Comparison of ENCODE assay signal across 14 mouse cellular contexts in genomic region chr5:45196159-45196558, GRCm38 (mm10).
A peak's percentile ranks its signal among the peaks of the same experiment; 100 is the strongest.
DNase-seq lines count a peak whose midpoint lies in the region; ATAC-seq and TF ChIP-seq lines count a peak whose summit lies in the region.
"Had no signal": no experiment of that assay in that cellular context is flagged by ENCODE, and none has a peak within 500 bp of the region (broad histone marks: within the 10 kb centered on the region; RNA-seq: fewer than 3 reads in every experiment).

No protein-coding gene starts in this region.

- WGBS in heart, embryonic 11.5 days (ENCODE audit: insufficient replicate concordance): 59% methylated on average over 3 of the region's 3 CpGs

- no peaks in the 10 kb centered on the region for H3K9me3 ChIP-seq in heart, embryonic 11.5 days (replicated peaks; ENCODE audit: control insufficient read depth, low read length)
- H3K9me3 ChIP-seq: embryonic facial prominence, embryonic 13.5 days; liver, embryonic 12.5 days; midbrain, embryonic 13.5 days had no signal

- no peaks in the 10 kb centered on the region for H3K4me1 ChIP-seq in heart, embryonic 11.5 days (ENCODE audit: control insufficient read depth, insufficient read depth, low read length)
- H3K4me1 ChIP-seq: liver, embryonic 12.5 days; midbrain, embryonic 13.5 days had no signal

- intact Hi-C loops in left cerebral cortex, postnatal 4 days (cut with DNase I): loop anchor here (5.0 kb wide), 1 partner anchor 81 kb away; no protein-coding TSS in a partner anchor
- intact Hi-C loops in left cerebral cortex, postnatal 14 days (cut with DNase I): no loop called here

- no peak overlapping the region for H3K4me3 ChIP-seq in layer of hippocampus, adult 2 months
- no peak overlapping the region for H3K4me3 ChIP-seq in heart, embryonic 11.5 days (ENCODE audit: low read depth, low read length)
- H3K4me3 ChIP-seq: embryonic facial prominence, embryonic 13.5 days; liver, embryonic 12.5 days; midbrain, embryonic 13.5 days had no signal

- no peak overlapping the region for H3K27ac ChIP-seq in layer of hippocampus, adult 2 months
- H3K27ac ChIP-seq in heart, embryonic 11.5 days (ENCODE audit: low read depth, low read length): no peak overlapping the region
- H3K27ac ChIP-seq: embryonic facial prominence, embryonic 13.5 days; liver, embryonic 12.5 days; midbrain, embryonic 13.5 days had no signal

- no peaks in the 10 kb centered on the region for H3K36me3 ChIP-seq in heart, embryonic 11.5 days (ENCODE audit: control insufficient read depth, insufficient read depth, low read length)
- H3K36me3 ChIP-seq: embryonic facial prominence, embryonic 13.5 days; liver, embryonic 12.5 days; midbrain, embryonic 13.5 days had no signal

- no peak for ATAC-seq in heart, embryonic 11.5 days (replicated peaks; ENCODE audit: insufficient number of reproducible peaks, low FRiP score, low TSS enrichment)
- ATAC-seq: liver, embryonic 12.5 days; midbrain, embryonic 13.5 days had no signal

- no peak overlapping the region for H3K4me2 ChIP-seq in heart, embryonic 11.5 days
- H3K4me2 ChIP-seq: embryonic facial prominence, embryonic 13.5 days; liver, embryonic 12.5 days; midbrain, embryonic 13.5 days had no signal

- TF ChIP-seq CTCF in layer of hippocampus, adult 2 months (conservative IDR thresholded peaks at IDR 0.05): no peak

- peak; percentile 55 for DNase-seq in left cerebral cortex, adult 11 months (ENCODE audit: low spot score)
- DNase-seq in left cerebral cortex, postnatal 4 days: no peak
- peak; percentile 34 to 63 for DNase-seq in layer of hippocampus, adult 2 months (ENCODE audit: low spot score in 2 of 2)
- DNase-seq in left cerebral cortex, postnatal 14 days (ENCODE audit: low spot score in 2 of 2): peak; percentile 46 to 68
- no peak for DNase-seq in adrenal gland, postnatal 14 days
- DNase-seq in thymus, postnatal 14 days: no peak
- no peak for DNase-seq in thymus, postnatal 10 days (ENCODE audit: low spot score in 2 of 2)
- DNase-seq: cerebellum, postnatal 25 days; kidney, adult 18-20 months; lung, postnatal 14 days had no signal

- H3K9ac ChIP-seq in heart, embryonic 11.5 days (ENCODE audit: low read depth, low read length): no peak overlapping the region
- H3K9ac ChIP-seq: embryonic facial prominence, embryonic 13.5 days; liver, embryonic 12.5 days; midbrain, embryonic 13.5 days had no signal

- H3K27me3 ChIP-seq in heart, embryonic 11.5 days (ENCODE audit: control insufficient read depth, insufficient read depth, low read length): no peaks in the 10 kb centered on the region
- H3K27me3 ChIP-seq: embryonic facial prominence, embryonic 13.5 days; liver, embryonic 12.5 days; midbrain, embryonic 13.5 days had no signal

Comparison
In these comparisons a context has a peak if more than half of its experiments do, and no peak if none do; other contexts are left out.
1. DNase-seq: peak in left cerebral cortex, adult 11 months (single experiment), layer of hippocampus, adult 2 months (2 of 2) and left cerebral cortex, postnatal 14 days (2 of 2); none in left cerebral cortex, postnatal 4 days (single experiment), adrenal gland, postnatal 14 days (single experiment), thymus, postnatal 14 days (single experiment) and thymus, postnatal 10 days (0 of 2).